Mouse (Mus musculus): Measurements from ENCODE around the gene Abca17.
A peak's percentile ranks its signal among the peaks of the same experiment; 100 is the strongest.

Abca17 gene

GRCm38 (mm10) chr17:24350926-24351759, at the start of gene Abca17:
Gene Abca17 (minus strand): TSS chr17:24351068.
- DNase-seq = peak; percentile 64

- no peak for DNase-seq
These were observed 43.6 kb upstream of the Abca17 start for GRCm38 (mm10) chr17:24394456-24394855.

DNA sequence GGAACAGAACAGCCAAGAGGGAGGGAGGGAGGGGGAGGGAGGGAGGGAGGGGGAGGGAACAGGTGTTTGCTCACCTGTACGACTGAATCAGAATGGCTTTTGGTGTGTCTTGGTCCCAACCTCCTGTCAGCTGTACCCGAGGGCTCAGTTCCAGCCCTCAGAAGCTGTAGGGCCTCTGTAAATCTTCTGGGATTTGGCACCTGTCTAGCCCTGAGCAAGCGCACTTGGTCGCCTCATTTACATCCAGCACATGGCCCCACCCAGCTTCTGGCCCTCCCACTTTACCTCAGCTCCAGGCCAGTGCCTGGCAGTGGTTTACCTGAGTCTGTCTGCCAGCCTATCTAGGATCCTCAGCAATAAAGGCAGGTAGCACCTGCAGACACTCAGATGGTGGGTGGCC, 42.7 kb upstream of the Abca17 start:
- no peak for DNase-seq

DNA sequence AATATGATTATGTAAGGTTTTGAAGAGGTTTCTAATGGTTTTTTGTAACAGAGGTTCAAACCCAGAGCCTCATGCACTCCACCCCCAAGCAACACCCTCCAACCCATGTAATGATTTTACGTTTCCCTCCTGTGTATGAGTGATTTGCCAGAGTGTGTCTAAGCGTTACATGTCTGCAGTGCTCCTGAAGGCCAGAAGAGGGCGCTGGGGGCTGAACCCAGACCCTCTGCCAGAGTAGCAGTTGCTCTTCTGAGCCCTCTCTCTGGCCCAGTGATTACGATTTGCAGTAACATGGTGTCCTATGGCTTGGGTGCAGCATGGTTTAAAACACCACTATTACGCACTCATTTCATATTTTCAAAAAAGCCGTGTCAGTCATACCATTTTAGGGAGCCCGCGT, 40.3 kb upstream of the Abca17 start:
- DNase-seq = peak; percentile 30

DNA sequence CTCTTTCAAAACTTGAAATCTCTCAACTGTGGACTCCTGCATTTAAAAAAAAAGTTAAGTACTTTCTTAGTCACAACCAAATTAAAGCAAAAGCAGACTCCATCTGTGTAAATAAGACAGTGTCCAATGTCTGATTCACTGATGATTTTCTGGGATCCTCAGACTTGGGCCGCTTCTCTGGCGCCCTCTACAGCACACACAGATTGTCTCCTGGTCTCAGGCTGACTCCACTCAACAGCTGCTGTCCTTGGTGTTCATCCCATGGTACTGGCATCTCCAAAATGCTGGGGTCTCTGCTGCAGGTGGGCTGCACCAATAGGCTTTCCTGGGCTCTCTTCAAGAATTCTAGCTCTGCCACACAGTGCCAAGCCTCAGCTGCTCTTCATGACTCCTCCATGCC, 39.0 kb upstream of the Abca17 start:
- DNase-seq = peak; percentile 53

- no peak for DNase-seq
These were observed 37.8 kb upstream of the Abca17 start for GRCm38 (mm10) chr17:24388711-24389110.

GRCm38 (mm10) chr17:24383789-24384188, 32.9 kb upstream of the Abca17 start:
- DNase-seq = no peak

DNA sequence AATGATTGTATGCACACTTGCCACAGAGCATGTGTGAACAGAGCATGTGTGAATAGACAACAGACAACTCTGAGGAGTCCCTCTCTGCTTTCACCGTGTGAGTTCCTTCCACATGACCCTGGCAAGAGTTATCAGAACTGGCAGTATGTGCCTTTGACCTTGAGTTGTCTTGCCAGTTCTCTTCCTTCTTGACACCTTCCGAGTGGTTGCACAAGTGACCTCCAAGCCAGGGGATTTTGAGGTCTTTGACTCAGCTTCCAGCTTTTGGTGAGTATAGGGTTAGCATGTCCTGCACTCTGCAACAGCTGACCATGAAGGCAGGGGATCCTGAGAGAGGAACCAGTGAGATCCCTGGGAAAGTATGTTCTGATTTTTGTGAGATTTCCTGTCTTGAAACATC, 27.6 kb upstream of the Abca17 start:
- DNase-seq = no peak

DNA sequence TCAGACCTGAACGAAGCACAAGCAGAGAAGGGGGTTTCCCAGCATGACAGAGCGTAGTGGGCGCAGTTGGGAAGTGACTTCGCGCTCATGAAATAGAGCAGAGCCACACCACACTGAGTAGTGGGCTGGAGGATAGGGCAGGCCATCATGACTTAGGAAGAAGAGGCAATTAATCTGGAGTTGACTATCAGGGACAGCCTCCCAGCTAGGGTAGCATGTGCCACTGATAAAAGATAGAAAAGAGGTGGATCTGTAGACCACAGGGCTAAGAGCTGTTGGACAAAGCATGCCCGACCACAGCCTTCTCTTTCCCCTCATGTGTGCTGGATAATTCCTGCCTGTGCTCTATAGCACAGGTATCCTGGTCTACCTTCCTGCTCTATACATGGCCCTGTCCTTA, 25.0 kb upstream of the Abca17 start:
- DNase-seq = no peak

- no peak for DNase-seq
These were observed 24.3 kb upstream of the Abca17 start for GRCm38 (mm10) chr17:24375094-24375712.

DNA sequence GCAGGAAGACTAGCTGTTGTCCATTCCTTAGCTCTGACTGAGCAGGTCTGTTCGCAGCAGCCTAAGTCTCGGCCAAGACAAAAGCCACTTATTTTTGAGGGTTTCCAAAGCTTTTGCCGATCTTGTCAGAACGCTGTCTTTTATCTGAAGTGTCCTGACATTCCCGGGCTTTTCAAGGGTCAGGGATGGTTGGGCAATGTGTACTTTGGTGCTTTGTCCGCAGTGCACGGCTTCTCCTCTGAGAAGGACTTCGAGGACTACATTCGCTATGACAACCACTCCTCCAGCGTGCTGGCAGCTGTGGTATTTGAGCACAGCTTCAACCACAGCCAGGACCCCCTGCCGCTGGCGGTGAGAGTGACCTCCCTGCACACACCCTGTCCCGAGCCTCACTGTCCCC, 15.0 kb upstream of the Abca17 start:
- no peak for DNase-seq

DNA sequence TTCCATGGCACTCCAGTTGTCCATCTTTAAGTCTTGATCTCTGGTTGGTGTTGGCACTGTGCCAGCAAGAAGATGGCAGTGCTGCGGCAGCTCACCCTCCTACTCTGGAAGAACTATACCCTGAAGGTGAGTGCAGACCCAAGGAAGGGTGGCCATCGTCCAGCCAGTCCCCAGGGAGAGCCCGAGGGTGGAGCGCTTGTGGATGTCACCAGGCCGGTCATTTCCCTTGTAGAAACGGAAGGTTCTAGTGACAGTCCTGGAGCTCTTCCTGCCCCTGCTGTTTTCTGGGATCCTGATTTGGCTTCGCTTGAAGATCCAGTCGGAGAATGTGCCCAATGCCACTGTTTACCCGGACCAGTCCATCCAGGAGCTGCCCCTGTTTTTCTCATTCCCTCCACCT, 13.6 kb upstream of the Abca17 start:
- DNase-seq = no peak

DNA sequence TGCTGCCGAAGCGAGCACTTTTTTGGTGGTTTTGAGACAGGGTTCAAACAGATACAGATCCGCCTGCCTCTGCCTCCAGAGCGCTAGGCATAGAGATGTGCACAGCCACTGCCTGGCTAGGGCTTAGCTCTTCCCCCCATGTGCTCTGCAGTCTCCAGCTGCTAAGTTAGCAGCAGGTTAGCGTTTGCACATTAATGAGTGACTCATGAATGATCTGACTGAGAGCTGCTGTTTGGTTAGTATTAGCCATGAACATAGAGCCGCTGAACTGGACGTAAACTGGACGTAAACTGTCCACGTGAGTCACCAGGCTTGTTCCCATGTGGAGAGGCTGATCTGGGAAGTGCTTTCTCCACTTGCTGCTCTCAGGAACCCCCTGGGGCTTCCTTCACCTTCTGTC, 11.7 kb upstream of the Abca17 start:
- DNase-seq = no peak

DNA sequence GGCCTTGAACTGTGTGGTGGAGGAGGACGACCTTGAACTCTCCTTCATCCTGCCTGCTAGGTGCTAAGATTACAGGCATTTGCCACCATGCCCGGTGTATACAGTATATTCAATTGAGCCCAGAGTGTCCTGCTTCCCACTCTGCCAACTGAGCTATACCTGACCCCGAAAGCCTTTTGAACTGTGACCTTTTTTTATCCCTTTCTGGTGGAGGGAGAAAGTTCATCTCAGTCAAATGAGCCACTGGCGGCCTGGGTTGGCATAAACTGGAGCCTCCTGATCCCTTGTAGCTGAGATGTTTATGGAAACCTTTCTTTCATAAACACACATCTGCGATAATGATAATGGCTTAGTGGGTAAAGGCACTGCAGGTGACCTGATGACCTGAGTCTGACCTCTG, 10.4 kb upstream of the Abca17 start:
- DNase-seq = no peak

DNA sequence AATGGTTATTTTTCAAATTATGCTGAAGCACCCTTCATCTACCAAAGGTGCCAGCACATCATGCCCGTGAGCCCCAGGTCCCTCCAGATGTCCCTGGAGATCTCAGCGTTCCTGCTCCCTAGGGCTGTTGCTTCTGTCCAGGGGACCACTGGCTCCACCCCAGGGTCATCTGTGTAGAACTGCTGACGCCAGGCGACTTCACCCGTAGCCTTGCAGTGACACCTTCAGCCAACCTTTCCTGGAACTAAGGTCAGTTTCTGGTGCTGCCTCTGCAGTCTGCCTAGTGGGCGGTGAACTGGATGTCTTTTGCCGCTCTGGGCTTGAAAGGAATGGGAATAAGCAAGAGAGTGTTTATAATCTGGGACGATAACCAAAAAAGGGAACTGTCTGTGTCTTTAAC, 10.0 kb upstream of the Abca17 start:
- DNase-seq = no peak

- DNase-seq = no peak
These were observed 9.0 kb upstream of the Abca17 start for GRCm38 (mm10) chr17:24359903-24360302.

GRCm38 (mm10) chr17:24359006-24359405, 8.1 kb upstream of the Abca17 start:
- no peak for DNase-seq

GRCm38 (mm10) chr17:24355284-24355683, 4.4 kb upstream of the Abca17 start:
- DNase-seq = no peak

GRCm38 (mm10) chr17:24353960-24354359, 3.1 kb upstream of the Abca17 start:
- peak; percentile 71 for DNase-seq

DNA sequence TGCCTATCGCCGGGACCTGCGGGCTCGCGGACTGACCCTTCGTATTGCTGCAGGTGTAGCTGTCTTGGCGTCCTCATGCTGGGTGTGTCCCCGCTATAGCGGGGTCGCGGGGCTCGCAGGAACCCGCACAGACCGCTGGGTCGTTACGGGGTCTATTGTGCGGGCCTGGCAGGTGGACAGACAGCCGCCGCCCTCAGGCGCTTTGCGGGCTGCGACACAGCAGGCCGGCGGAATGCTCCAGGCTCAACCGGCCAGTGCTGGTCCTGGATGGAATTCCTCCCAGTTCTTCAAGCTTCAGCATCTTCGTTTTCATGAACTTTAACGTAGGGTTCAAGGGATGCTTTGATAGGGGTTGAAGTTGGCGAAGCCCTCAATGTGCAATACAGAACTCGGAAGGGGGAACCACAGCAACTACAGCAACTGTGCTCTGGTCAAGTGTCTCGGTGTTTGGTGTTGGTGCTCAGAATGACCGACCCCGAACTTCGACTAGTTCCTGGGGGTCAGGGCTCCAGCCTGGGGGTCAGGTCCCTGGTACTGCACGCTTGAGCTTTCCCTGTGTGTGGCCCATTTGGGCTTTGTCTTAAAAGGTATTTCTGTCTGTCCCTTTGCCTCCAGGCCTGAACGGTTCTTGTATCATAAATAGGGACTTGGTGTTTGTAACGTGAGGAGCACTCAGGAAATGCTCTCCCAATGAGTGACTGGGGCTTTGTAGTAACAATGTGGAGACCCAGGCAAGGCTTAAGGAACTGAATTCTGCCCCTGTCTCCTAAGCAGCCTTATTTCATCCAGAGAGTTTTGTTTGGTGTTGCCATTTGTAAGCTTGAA, 1.7 kb upstream of the Abca17 start:
- peak; percentile 59 for DNase-seq

GRCm38 (mm10) chr17:24351760-24352357, 991 bp upstream of the Abca17 start, which contains the start of gene Abca3:
Gene Abca3 (plus strand): TSS chr17:24351950.
- peak; percentile 96 for DNase-seq

DNA sequence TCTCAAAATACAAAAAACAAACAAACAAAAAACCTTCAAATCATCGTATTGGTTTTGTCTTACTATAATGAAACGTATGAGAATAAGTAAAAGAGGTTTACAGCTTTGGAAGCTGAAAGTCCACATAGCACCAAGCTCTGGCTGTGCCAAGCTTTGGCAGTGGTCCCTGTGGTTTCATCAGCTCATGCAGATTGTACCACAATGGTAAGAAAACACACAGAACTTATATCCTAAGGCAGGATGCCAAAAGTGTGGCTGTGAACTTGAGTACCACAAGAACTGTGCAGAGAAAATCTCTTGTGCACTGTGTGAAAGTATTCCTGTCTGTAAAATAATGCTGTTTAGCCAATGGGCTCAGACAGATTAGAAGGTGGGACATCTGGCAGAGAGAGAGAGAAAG, 1.7 kb downstream of the Abca17 start:
- no peak for DNase-seq

GRCm38 (mm10) chr17:24346831-24347230, 4.0 kb downstream of the Abca17 start:
- DNase-seq = no peak

Data from liver (tissue).